Mouse (Mus musculus) B cell, adult 2 months (primary cell): Measurements from ENCODE around the gene Thrb.

Source experiments
- DNase-seq, 2 experiments: peaks; one replicate each; pipeline ENCODE4 v3.0.0; 2022

Gene Thrb

DNA sequence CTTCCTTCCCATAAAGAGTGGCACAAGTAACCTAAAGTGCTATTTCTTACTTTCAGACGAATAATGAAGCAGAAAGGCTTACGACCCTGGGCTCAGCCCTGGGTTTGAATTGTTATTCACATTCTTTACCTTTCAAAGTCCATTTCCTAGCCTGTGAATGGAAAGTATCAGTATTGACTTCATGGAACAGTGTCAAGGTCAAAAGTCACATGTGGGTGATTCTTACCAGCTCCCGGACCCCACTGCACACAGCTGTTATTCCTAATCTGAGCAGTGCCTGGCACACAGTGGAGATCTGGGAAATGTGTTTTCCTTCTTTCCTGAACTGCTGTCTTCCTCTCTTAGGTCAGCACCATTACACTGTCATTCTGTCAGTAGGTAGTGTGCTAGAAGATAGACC is 125.3 kb downstream of the Thrb start:
- DNase-seq, result no peak

DNA sequence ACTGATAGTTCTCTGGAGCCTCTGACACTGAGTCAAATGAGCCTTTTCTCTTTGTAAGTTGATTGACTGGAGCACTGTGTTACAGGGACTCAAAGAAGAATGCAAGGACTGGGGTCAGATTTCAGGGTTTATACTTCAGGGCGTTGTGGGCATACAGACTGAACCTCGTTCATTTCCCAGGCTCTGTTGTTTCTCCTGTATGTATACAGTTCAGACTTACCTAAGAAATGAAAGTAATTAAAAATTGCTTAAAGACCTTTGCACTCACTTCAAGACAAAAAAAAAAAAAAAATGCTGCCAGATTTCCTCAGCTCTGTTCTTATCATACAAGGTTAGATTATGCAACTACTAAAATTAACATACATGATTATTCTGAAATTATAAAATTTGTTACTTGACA is 126.2 kb downstream of the Thrb start:
- DNase-seq, result no peak

GRCm38 (mm10) chr14:17803934-17804602 is 144.0 kb downstream of the Thrb start:
- DNase-seq, result no peak

DNA sequence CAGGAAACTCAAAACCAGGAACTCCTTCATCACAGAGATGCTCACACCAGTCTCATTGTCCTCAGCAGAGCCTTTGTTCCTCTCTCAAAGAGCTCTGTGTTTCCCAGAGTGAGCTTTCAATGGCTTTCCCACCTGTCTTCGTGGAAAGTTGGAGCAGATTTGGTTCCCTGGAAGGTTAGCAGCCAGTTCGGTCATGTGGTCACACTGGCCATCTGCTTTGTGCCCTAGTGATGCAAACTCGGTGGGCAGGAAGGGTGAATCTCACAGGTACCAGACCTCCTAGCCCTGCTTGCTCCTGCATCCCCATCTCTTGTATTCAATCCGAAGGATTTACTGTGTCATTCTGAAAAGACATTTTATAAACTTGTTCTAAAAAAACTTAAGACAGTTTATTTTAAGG is 151.0 kb downstream of the Thrb start:
- no peak for DNase-seq

DNA sequence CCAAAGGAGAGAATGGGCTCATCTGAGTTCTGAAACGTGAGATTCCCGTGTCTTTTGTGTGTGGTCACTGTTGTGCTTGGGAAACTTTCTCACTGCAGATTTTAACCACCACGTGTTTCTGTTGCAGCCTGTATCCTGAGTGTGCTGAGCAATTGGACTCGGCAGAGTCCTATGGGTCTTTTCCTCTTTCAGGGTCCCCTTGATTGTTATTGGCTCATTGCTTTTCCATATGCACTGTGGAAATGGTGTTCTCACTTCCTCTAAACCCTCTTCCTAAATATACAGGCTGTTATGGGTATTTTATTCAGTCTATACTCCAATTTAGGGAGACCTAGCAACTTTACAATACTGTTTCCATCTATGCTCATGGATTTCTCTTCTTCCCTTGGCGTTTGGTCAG is 152.4 kb downstream of the Thrb start:
- DNase-seq, result no peak

DNA sequence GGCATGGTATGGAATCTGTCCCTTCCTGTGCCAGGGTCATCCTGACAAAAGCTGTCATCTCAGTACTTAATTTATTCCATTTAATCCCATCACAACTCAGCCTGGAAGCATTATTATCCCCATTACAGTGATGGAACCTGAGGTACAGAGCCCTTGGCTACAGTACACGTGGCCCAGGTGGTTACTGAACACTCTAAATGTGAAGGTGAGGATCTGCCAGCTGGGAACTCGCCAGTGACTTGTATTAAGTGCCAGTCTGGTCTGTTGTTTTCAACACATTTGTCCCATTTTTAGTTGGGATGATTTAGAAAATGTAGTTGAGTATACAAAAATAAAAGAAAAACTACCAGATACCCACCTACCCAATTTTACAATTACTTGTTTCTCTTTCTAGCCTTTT is 155.0 kb downstream of the Thrb start:
- no peak for DNase-seq

DNA sequence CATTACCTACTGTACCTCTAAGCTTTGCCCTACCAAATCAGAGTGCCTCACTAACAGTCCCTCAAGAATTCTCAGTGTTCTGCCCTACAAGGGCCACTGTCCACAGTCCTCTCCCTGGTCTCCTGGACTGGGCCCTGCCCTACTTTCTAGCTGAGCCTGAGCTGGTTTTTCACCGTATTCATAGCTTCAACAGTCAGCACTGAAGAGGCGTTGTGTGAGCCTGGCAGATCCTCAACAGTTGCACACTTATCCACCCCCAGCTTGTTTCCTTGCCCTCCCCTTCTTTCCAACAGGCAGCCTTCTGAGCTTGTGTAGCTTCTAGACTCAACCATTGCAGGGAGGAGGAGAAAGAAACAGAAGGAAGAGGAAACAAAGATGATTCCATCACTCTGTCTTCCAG is 158.0 kb downstream of the Thrb start:
- no peak for DNase-seq

GRCm38 (mm10) chr14:17822754-17823153 is 162.7 kb downstream of the Thrb start:
- no peak for DNase-seq

DNA sequence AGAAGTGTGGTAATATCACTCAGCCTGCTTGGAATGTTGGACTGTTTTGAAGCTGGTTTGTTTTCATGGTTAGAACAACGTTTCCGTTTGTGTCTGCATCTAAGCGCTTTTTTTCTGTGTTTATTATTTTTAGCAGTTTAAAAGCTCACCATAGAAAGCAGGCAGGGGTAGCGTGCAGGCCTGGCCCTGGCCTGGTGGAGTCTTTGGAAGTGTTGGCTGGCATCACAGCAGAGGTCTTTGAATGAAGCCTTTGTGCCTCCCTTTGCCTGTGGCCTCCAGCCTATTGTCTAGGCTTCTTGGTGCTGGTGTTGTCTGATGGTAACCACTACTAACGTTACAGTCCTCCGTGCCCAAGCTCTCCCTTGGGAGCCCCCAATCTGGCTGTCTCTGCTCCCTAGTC is 167.3 kb downstream of the Thrb start:
- no peak for DNase-seq

DNA sequence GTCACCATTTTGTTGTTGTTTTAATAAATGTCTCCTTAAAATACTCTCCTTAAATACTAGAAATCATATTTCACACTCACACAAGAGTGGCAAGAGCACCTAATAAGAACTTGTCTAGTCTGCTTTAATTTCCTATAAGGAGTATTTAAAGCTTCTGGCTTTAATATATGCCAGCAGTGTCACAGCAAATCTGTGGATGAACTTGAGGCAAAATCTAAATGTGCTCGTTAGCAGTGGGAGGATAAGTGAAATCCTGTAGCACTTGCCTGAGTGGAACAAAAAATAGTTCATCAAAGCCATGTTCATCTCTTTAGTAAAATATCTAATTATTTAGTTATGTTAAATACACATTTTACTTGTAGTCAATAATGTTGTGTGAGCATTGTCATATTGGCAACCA is 175.7 kb downstream of the Thrb start:
- DNase-seq, result no peak

DNA sequence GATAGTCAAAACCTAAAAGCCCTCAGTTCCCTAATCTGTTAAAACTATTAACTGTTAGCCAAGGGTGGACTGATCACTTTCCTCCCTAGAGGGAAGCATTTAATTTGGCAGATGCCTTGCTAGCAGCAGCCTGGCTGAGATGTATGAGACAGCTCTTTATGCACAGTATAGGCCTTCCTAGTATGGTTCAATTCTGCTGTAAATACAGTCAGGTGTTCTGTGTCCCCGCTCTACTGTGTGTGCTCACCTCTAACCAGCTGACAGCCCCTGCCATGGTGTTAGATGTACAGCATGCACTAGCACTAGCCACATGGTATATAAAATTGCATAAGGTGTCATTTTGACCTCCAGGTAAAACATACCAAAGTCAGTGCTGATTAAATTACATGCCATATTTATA is 176.7 kb downstream of the Thrb start:
- no peak for DNase-seq

GRCm38 (mm10) chr14:17845003-17845697 is 185.1 kb downstream of the Thrb start:
- DNase-seq, result no peak

- no peak for DNase-seq
Observed at GRCm38 (mm10) chr14:17845871-17846270, 185.8 kb downstream of the Thrb start.

DNA sequence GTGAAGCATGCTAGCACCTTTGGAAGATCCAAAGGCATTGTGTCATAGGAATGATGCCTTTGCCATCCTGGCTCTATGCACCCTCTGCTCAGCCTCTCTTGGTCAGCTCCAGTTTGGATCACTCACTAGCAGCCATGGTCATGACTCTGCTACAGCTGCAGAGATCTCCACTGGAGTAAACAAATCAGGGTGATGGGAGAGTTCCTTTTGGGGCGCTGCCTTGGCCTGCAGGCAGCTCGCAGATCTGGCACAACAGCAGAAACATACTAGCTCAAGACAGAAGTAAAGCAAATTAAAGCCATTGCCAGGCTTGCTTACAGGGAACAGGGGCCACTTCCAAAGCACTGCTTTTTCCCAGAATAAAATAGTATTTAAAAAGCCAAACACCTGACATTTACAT is 186.6 kb downstream of the Thrb start:
- DNase-seq, result no peak

GRCm38 (mm10) chr14:17847211-17847610 is 187.2 kb downstream of the Thrb start:
- DNase-seq, result no peak

GRCm38 (mm10) chr14:17850355-17850754 is 190.3 kb downstream of the Thrb start:
- no peak for DNase-seq

- DNase-seq, result no peak
Observed at GRCm38 (mm10) chr14:17852236-17852635, 192.2 kb downstream of the Thrb start.

- DNase-seq, result no peak
Observed at GRCm38 (mm10) chr14:17859790-17860385, 199.8 kb downstream of the Thrb start.

DNA sequence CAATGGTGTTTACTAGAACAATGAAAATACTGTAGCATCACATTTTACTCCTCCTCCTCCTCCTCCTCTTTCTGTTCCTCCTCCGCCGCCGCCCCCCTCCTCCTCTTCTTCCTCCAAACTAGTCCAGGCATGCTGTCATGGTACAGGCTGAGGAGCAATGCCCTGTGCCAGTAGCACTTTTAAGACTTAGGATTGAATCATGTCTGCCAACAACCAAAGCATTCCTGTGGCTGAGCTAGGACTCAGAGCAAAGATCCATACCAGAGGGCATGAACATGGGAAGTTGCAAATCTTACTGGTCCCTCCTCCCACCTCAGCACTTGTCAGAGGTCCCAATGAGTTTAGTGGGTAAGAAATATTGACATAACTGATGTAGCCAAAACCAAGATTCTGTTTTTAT is 202.6 kb downstream of the Thrb start:
- no peak for DNase-seq

GRCm38 (mm10) chr14:17863701-17864320 is 203.8 kb downstream of the Thrb start:
- no peak for DNase-seq

DNA sequence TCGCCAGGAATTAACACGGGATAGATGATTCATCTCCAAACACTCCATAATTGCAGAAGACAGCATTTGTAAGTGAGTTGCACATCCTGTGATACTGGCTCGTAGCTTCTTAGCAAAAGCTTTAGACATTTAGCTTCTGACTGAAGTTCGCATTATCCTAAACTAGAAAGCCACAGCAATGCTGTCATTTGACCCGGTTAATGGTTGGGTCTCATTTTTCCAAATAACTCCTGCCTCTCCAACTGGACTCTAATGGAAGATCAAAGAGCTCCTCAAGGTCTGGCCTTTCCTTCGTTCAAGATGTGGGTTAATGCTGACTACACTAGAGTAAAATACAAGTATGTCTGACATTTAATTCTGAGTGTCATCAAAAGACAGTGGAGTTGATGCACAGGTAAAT is 208.3 kb downstream of the Thrb start:
- no peak for DNase-seq

DNA sequence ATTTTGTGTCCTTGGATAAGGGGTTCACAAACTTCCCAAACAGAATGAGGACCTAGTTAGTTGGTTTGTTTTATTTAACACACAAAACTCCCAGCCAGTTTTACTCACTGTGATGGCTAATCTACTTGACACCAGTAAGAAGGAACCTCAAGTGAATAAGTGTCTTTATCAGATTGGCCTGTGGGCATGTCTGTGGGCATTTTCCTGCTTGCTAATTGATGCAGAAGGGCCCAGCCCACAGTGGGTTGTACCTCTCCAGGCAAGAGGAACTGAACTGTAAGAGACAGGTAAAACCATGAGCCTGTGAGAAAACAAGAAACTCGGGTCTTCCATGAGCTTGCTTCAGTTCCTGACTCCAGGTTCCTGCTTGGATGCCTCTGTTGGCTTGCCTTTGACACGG is 215.9 kb downstream of the Thrb start:
- DNase-seq, result no peak

DNA sequence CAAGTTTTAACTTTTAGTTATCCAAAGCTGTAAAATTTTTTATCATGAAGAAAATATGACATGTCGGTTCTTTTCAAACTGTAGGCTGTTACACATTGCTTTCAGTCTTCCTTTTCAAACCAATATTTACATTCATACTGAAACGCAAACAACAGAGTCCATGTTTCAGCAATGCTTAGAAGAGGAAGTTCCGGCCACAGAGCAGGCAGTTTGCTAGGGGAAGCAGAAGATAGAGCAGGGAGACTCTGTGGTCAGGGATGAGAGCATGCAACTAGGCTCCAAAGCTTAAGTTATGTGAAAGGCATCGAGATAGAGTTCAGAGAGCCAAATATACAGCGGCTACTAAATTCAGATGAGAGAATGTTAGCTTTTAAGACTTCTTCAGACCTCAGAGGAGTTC is 219.4 kb downstream of the Thrb start:
- DNase-seq, result no peak

- DNase-seq, result no peak
Observed at GRCm38 (mm10) chr14:17884884-17885283, 224.8 kb downstream of the Thrb start.
